Mouse (Mus musculus): ENCODE measurements around the gene Uvrag.

The Uvrag gene

GRCm38 (mm10) chr7:98974590-98974989 lies 166.4 kb downstream of the Uvrag start:
- no peak for DNase-seq (ENCODE audit: low spot score)

- DNase-seq (ENCODE audit: low spot score): no peak
Observed at GRCm38 (mm10) chr7:98970721-98971120, 170.2 kb downstream of the Uvrag start.

DNA sequence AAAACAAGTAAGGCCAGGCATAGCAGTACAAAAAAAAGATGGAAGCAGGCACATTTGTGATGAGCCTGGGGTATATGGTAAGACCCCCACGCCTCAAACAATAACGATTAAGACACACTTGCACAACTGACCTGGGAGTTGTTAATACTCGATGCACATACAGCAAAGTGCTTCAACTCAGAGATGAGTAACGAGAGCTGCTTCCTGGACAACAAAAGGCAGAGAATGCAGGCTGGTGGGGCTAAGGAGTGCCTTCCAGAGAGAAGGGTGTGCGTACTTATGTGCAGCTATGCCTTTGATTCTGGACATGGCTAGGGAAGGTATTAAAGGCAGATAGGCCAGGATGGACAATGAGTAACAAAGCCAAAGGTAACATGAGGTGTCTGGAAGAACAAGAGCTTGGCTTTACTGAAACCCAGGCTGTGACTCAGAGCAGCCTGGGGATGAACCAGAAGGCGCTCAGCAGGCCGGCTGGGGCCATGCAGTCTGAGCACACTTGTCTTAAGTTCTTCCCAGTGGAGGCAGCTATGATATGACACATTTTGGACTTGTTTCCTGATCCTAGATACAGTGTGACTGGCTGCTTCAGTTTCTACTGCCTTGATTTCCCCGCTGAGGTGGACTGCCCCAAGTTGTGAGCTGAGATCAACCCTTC lies 172.1 kb downstream of the Uvrag start:
- DNase-seq (ENCODE audit: low spot score): no peak

GRCm38 (mm10) chr7:98968082-98968674 lies 172.8 kb downstream of the Uvrag start:
- DNase-seq (ENCODE audit: low spot score): no peak

GRCm38 (mm10) chr7:98967672-98968071 lies 173.3 kb downstream of the Uvrag start:
- no peak for DNase-seq (ENCODE audit: low spot score)

- peak; percentile 58 for DNase-seq (ENCODE audit: low spot score)
Observed at GRCm38 (mm10) chr7:98963581-98963980, 177.4 kb downstream of the Uvrag start.

GRCm38 (mm10) chr7:98962547-98963311 lies 178.2 kb downstream of the Uvrag start:
- DNase-seq (ENCODE audit: low spot score): peak; percentile 62

- no peak for DNase-seq (ENCODE audit: low spot score)
Observed at GRCm38 (mm10) chr7:98962074-98962473, 178.9 kb downstream of the Uvrag start.

DNA sequence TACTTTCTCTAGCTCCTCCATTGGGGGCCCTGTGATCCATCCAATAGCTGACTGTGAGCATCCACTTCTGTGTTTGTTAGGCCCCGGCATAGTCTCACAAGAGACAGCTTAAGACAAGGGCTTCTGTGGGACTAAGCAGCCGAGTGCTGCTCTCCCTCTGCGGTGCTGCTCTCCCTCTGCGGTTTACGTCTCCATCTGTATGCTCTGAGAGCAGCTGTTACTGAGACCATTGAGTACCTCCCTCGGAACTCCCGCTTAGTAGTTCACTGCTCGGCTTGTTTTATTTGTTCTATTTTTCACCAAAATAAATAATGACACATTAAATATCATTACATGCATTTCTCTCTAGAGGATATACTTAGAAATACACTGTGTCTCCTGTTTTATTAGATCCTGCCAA lies 180.7 kb downstream of the Uvrag start:
- no peak for DNase-seq (ENCODE audit: low spot score)

- no peak for DNase-seq (ENCODE audit: low spot score)
Observed at GRCm38 (mm10) chr7:98959246-98959645, 181.7 kb downstream of the Uvrag start.

- DNase-seq (ENCODE audit: low spot score): no peak
Observed at GRCm38 (mm10) chr7:98958172-98958571, 182.8 kb downstream of the Uvrag start.

GRCm38 (mm10) chr7:98957111-98957741 lies 183.7 kb downstream of the Uvrag start:
- DNase-seq (ENCODE audit: low spot score): no peak

DNA sequence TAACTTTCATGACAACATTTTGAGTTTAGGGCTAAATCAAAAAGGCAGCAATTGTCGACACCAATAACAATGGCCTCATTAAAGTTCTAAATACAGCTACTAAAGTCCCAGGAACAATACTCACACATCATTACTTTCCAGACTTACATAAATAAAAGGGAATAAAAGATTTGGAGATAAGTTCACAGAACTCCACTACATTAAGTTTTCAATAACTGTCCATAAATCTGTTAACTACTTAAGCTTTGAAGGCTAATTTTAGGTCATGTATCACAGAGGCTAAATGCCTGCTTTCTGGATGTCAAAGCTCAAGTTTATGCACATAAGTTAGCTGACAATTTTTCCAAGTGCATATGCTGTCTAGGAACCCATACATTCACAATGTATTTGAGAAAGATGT lies 184.3 kb downstream of the Uvrag start:
- no peak for DNase-seq (ENCODE audit: low spot score)

GRCm38 (mm10) chr7:98953649-98954048 lies 187.3 kb downstream of the Uvrag start:
- no peak for DNase-seq (ENCODE audit: low spot score)

DNA sequence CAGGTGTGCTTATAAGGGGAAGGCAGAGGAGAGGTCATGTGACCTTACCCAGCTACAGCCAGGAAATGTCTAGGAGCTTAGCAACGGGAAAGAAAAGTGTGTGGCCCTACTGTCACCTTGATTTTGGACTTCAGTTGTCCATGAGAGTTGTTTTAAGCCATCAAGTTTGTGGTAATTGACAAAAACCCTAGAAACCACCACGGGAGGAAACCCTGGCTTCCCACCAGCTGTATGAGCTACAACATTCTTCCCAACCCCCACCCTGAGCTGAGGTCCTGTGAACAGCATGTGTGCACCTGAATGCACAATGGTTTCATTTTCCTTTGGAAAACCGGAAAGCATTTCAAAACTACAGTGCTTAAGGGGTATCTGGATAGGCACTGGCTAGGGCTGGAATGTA lies 196.0 kb downstream of the Uvrag start:
- DNase-seq (ENCODE audit: low spot score): no peak

DNA sequence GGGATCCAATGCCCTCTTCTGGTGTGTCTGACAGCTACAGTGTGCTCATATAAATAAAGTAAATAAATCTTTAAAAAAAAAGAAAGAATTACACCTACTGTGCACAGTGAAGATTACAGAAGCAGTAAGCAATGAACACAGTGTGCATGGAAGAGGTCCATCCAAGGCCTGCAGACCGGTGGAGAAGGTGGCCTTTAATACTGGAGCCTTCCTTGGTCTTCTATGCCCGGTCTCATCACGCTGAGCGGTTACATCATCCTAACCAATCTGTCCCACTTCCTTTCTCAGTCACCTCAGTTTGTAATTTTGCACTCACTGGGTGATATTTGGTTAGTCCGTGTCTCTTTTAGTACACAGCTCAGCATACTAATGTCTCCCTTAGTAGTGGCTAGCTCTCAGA lies 197.3 kb downstream of the Uvrag start:
- DNase-seq (ENCODE audit: low spot score): no peak

GRCm38 (mm10) chr7:98942746-98943145 lies 198.2 kb downstream of the Uvrag start:
- DNase-seq (ENCODE audit: low spot score): no peak

DNA sequence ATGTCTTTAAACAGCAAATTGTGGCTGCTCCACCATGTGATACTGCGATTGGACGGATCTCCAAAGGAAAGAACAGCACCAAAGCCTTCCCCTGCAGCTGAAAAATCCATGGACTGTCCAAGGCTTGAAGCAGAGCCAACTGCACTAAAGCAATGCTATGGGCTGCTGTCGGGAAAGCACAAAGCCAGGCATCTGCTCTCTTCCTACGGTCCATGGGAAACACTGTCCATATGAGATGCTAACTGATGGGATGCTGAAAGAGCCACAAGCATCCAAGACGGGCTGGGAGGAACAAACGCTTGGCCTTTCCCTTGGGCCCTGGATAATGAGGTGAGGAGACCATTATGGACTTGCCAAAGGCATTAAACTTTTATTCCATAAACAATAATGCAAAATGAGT lies 201.7 kb downstream of the Uvrag start:
- no peak for DNase-seq (ENCODE audit: low spot score)

GRCm38 (mm10) chr7:98938621-98939020 lies 202.3 kb downstream of the Uvrag start:
- DNase-seq (ENCODE audit: low spot score): no peak

- no peak for DNase-seq (ENCODE audit: low spot score)
Observed at GRCm38 (mm10) chr7:98937079-98937813, 203.7 kb downstream of the Uvrag start.

- DNase-seq (ENCODE audit: low spot score): no peak
Observed at GRCm38 (mm10) chr7:98935757-98936156, 205.2 kb downstream of the Uvrag start.

- no peak for DNase-seq (ENCODE audit: low spot score)
Observed at GRCm38 (mm10) chr7:98935193-98935592, 205.7 kb downstream of the Uvrag start.

All from spleen, adult 12 weeks (tissue).